Mouse (Mus musculus) MEL (cell line): ENCODE results near the gene Mlycd.

Experiments
- BHLHE40 ChIP-seq: IDR thresholded peaks from 2 replicates; pipeline ENCODE4 v1.6.1; 2012; ENCODE audit warnings: low read depth, mild to moderate bottlenecking, inconsistent platforms, low read length, improper control_type of control experiment, borderline replicate concordance
- CHD2 ChIP-seq: IDR thresholded peaks from 2 replicates; pipeline ENCODE4 v1.6.1; 2011; ENCODE audit warnings: low read length, improper control_type of control experiment
- CTCF ChIP-seq, 3 experiments: IDR thresholded peaks in 2 of 3; conservative IDR thresholded peaks in 1 of 3; 2 replicates each; pipeline ENCODE4 v1.5.1; 2011 to 2012; ENCODE audit warnings: low read length in 3 of 3, low read depth in 2 of 3, mild to moderate bottlenecking in 2 of 3, improper control_type of control experiment in 1 of 3, inconsistent platforms in 1 of 3, mixed read lengths in 1 of 3, moderate library complexity in 1 of 3; ENCODE audit not compliant: control insufficient read depth in 1 of 3, insufficient read depth in 1 of 3, poor library complexity in 1 of 3, severe bottlenecking in 1 of 3
- EP300 ChIP-seq, 2 experiments: IDR thresholded peaks; 2 replicates each; pipeline ENCODE4 v1.6.1; 2011; ENCODE audit warnings: improper control_type of control experiment in 2 of 2, low read length in 2 of 2, low read depth in 1 of 2, mild to moderate bottlenecking in 1 of 2
- ETS1 ChIP-seq: IDR thresholded peaks from 2 replicates; pipeline ENCODE4 v1.6.1; 2012; ENCODE audit warnings: low read depth, mild to moderate bottlenecking, inconsistent platforms, low read length, improper control_type of control experiment, moderate library complexity
- JUND ChIP-seq: IDR thresholded peaks from 2 replicates; pipeline ENCODE4 v1.6.1; 2011; ENCODE audit warnings: low read depth, mild to moderate bottlenecking, improper control_type of control experiment, low read length
- KAT2A ChIP-seq: conservative IDR thresholded peaks from 2 replicates; pipeline ENCODE4 v1.6.1; 2012; ENCODE audit warnings: low read depth, low read length, improper control_type of control experiment, inconsistent platforms
- MAFK ChIP-seq: IDR thresholded peaks from 2 replicates; pipeline ENCODE4 v1.6.1; 2011; ENCODE audit warnings: low read depth, mild to moderate bottlenecking, low read length, improper control_type of control experiment, borderline replicate concordance
- MAX ChIP-seq: IDR thresholded peaks from 2 replicates; pipeline ENCODE4 v1.6.1; 2011; ENCODE audit warnings: low read length, improper control_type of control experiment
- MAZ ChIP-seq: IDR thresholded peaks from 2 replicates; pipeline ENCODE4 v1.6.1; 2012; ENCODE audit warnings: low read depth, mild to moderate bottlenecking, inconsistent platforms, low read length, improper control_type of control experiment
- NRF1 ChIP-seq: IDR thresholded peaks from 2 replicates; pipeline ENCODE4 v1.6.1; 2014; ENCODE audit warnings: low read depth, mild to moderate bottlenecking, inconsistent platforms, low read length, improper control_type of control experiment, moderate library complexity; ENCODE audit not compliant: poor library complexity, insufficient read depth, severe bottlenecking
- POLR2A ChIP-seq, 2 experiments: IDR thresholded peaks; 2 replicates each; pipeline ENCODE4 v1.6.1; 2011 to 2012; ENCODE audit warnings: low read length in 2 of 2, mild to moderate bottlenecking in 2 of 2, control low read depth in 1 of 2, improper control_type of control experiment in 1 of 2, low read depth in 1 of 2, moderate library complexity in 1 of 2; ENCODE audit not compliant: control insufficient read depth in 1 of 2, insufficient read depth in 1 of 2, poor library complexity in 1 of 2
- RAD21 ChIP-seq: IDR thresholded peaks from 2 replicates; pipeline ENCODE4 v1.6.1; 2011; ENCODE audit warnings: mild to moderate bottlenecking, low read depth, low read length, improper control_type of control experiment
- TBP ChIP-seq: IDR thresholded peaks from 2 replicates; pipeline ENCODE4 v1.8.0; 2011; ENCODE audit warnings: low read depth, low read length, improper control_type of control experiment

DNA sequence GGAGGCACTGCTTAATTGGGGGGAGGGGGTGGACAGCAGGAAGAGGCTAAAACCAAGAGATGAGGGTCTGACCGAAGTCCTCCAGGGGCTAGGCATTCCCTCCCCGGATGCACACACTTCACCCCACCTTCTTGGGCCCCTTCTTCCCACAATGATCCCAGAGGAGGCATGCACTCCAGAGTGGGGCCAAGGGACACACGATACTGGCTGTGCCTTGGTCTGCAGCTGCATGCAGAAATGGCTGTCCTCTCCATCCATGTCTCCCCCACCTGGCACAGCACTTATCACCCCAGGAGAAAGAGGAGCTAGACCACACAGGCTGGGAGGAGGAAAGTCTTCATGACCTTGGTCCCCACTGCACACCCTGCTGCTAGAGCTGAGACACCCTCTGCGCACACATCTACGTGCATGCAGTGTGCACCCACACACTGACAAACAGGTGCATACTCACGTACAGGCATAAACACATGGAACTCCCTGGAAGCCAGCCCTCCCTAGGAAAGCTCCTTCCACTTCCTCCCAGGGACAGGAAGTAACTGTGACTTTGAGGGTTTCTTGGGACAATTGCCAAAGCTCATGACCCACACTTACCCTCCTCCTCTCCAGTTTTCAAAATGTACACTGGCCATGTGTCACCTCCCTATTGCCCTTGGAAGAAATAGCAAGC, 31.5 kb downstream of the Mlycd start:
- TF ChIP-seq CTCF (IDR thresholded peaks at IDR 0.05 in 2 of 3, conservative IDR thresholded peaks at IDR 0.05 in 1 of 3; ENCODE audit: control insufficient read depth in 1 of 3, insufficient read depth in 1 of 3, low read depth in 2 of 3, low read length in 3 of 3, poor library complexity in 1 of 3, severe bottlenecking in 1 of 3) (no peak), TBP (no peak), KAT2A (no peak), POLR2A (IDR thresholded peaks at IDR 0.05; ENCODE audit: control insufficient read depth in 1 of 2, insufficient read depth in 1 of 2, low read depth in 1 of 2, low read length in 2 of 2, poor library complexity in 1 of 2) (no peak), NRF1 (no peak), MAX (no peak), BHLHE40 (no peak), MAZ (no peak), JUND (no peak), MAFK (no peak), RAD21 (no peak), EP300 (IDR thresholded peaks at IDR 0.05; ENCODE audit: low read depth in 1 of 2, low read length in 2 of 2) (no peak), CHD2 (no peak), ETS1 (no peak)
